Comparison of ENCODE assay signal across 8 mouse cellular contexts in the genomic region with DNA sequence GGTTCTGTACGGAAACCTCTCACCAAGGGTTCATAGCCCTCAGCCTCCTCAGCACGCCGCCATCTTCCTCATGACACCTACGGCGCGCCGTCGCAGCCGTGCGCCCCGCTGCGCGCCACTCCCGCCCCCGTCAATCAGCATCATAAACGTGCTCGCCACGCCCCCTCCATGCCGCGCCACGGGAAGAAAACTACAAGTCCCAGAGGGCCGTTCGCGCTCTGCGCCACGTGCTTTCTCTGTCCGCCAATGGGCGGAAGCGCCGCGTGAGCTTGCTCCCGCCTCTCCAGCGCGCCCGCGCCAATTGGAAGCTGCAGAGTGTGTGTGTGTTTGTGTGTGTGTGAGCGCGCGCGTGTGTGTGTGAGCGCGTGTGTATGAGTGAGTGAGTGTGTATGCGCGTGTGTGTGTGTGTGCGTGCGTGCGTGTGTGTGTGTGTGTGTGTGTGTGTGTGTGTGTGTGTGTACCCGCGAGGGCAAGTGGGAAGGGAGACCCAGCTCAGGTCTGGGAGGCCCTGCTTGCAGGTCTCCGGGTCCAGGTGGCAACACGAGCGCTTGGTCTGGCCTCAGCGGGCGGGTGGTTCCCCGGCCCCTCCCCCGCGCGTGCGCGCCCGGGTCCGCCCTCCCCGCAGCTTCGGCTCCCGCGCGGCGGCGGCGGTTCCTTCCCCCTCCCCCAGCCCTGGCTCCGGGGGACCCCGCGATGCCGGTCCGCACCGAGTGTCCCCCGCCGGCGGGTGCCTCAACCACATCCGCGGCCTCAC. TPM values are rescaled to one million over a fixed set of nuclear protein-coding genes. Genes with fewer than 3 reads are reported as not detected.
DNase-seq lines count a peak whose midpoint lies in the region; ATAC-seq lines count a peak whose summit lies in the region.

TSS of gene Gid4 (plus strand) at position 183 of the 754 bp plus-strand sequence.

- intact Hi-C loops in gastrocnemius, postnatal 14 days (cut with DNase I; ENCODE audit: low total_unique reads) = loop anchor here (10.0 kb wide), 2 partner anchors 62 to 312 kb away; partner anchors contain the start of genes Drc3, Rai1 and Tom1l2
- intact Hi-C loops in left cerebral cortex, postnatal 10 days (cut with DNase I) = loop anchor here (10.0 kb wide), 3 partner anchors 122 to 542 kb away; partner anchors contain the start of gene Rai1

- DNase-seq in adrenal gland, adult (ENCODE audit: inconsistent age in 2 of 2, low spot score in 1 of 2) = peak; percentile 99 to 100
- peak; percentile 99 for DNase-seq in embryo, embryonic 10.5 days (ENCODE audit: low spot score)
- DNase-seq in gastrocnemius, postnatal 14 days = peak; percentile 99
- DNase-seq in left cerebral cortex, postnatal 10 days (ENCODE audit: extremely low spot score in 1 of 2, low spot score in 2 of 2) = peak; percentile 99
- peak; percentile 100 for DNase-seq in right cerebral cortex, postnatal 25 days
- DNase-seq in urinary bladder, postnatal 4 days (ENCODE audit: low spot score in 2 of 2) = peak; percentile 99

- ATAC-seq in inflammation-experienced regulatory T-cells, adult 6 months = peak; percentile 93
- peak; percentile 95 for ATAC-seq in megakaryocyte-erythroid progenitor cell, adult 5-6 weeks (replicated peaks; ENCODE audit: low FRiP score, low TSS enrichment, poor library complexity, severe bottlenecking)

RNA-seq across cellular contexts. Expression of gene Gid4, which starts in this region (rescaled TPM):
- total RNA-seq in gastrocnemius, postnatal 14 days (2021) = 10 to 100 TPM; 21.3 to 22.5 TPM
- polyA plus RNA-seq in inflammation-experienced regulatory T-cells, adult 6 months (2017; shearing (Covaris generic)) = 10 to 100 TPM in 1 of 3 experiments, 1 to 10 TPM in 2; 9.8 to 12.6 (median 10.0) TPM
- total RNA-seq in left cerebral cortex, postnatal 10 days (2021) = 10 to 100 TPM; 40.9 to 42.2 TPM
- total RNA-seq in megakaryocyte-erythroid progenitor cell, adult 5-6 weeks (2014; fragmentation: Nextera tagmentation) = 27.4 and 33.5 TPM in 2 replicates
- 32.4 and 33.0 TPM in 2 replicates for total RNA-seq in megakaryocyte-erythroid progenitor cell, adult 5-6 weeks (2017)

Comparison
In these comparisons a context has a peak if more than half of its experiments do, and no peak if none do; other contexts are left out.
1. Peak in every context shown above with its lines: DNase-seq and ATAC-seq.